Mouse (Mus musculus) midbrain, embryonic 13.5 days (tissue): ENCODE data around the gene St6galnac5. TPM values are rescaled to one million over a fixed set of nuclear protein-coding genes. Genes with fewer than 3 reads are reported as not detected.

Experiments used
- ATAC-seq: fragments of 200-750 bp; cut with Nextera tagmentation; 2 replicates; pipeline ENCODE4 v1.8.0; 2017; ENCODE audit warnings: mild to moderate bottlenecking, moderate TSS enrichment, moderate library complexity
- H3K27ac ChIP-seq: fragments of 300-500 bp; sonication (generic); 2 replicates; pipeline ENCODE4 v1.5.1; 2015; ENCODE audit warnings: inconsistent platforms, mild to moderate bottlenecking, moderate library complexity
- H3K27me3 ChIP-seq: fragments of 300-500 bp; sonication (generic); 2 replicates; pipeline ENCODE4 v1.6.1; 2015; ENCODE audit warnings: mild to moderate bottlenecking, inconsistent platforms
- H3K36me3 ChIP-seq: fragments of 300-500 bp; sonication (generic); 2 replicates; pipeline ENCODE4 v1.6.1; 2015; ENCODE audit warnings: mild to moderate bottlenecking, inconsistent platforms
- H3K4me1 ChIP-seq: fragments of 300-500 bp; sonication (generic); replicated peaks from 2 replicates; pipeline ENCODE4 v1.6.1; 2015; ENCODE audit warnings: inconsistent platforms
- H3K4me2 ChIP-seq: fragments of 300-500 bp; sonication (generic); replicated peaks from 2 replicates; pipeline ENCODE4 v1.6.1; 2015; ENCODE audit warnings: moderate library complexity, mild to moderate bottlenecking, inconsistent platforms
- H3K4me3 ChIP-seq: fragments of 300-500 bp; sonication (generic); replicated peaks from 2 replicates; pipeline ENCODE4 v1.5.1; 2015; ENCODE audit warnings: mild to moderate bottlenecking, inconsistent platforms
- H3K9ac ChIP-seq: fragments of 300-500 bp; sonication (generic); replicated peaks from 2 replicates; pipeline ENCODE4 v1.6.1; 2015; ENCODE audit warnings: mild to moderate bottlenecking, inconsistent platforms
- H3K9me3 ChIP-seq: fragments of 300-500 bp; sonication (generic); 2 replicates; pipeline ENCODE4 v1.6.1; 2016; ENCODE audit warnings: mild to moderate bottlenecking, inconsistent platforms
- WGBS: fragments of 180-500 bp; shearing (Covaris S2); methylation state at CpG from one replicate; pipeline ENCODE4 v1.1.7; 2015; 5-methylcytosine and 5-hydroxymethylcytosine counted together
- polyA plus RNA-seq: library from polyadenylated mRNA; unstranded; fragments of >200 nt; fragmentation: Nextera tagmentation; extraction: Ambion mirVana; gene quantifications from 2 replicates; pipeline ENCODE4 v1.2.1, GENCODE M21; 2015

Gene St6galnac5
- polyA plus RNA-seq, 1 experiment from 2014 or later, result 17.8 TPM

- no peak overlapping the region for H3K27ac ChIP-seq
- no peaks in the 10 kb centered on the region for H3K36me3 ChIP-seq
- 86% methylated on average over 6 of the region's 6 CpGs for WGBS
- no peak overlapping the region for H3K9ac ChIP-seq
- no peak overlapping the region for H3K4me2 ChIP-seq
- no peaks in the 10 kb centered on the region for H3K9me3 ChIP-seq
- no peak for ATAC-seq
- H3K4me1 ChIP-seq, result peaks cover 42% of the 10 kb centered on the region
- H3K27me3 ChIP-seq, result no peaks in the 10 kb centered on the region
- H3K4me3 ChIP-seq, result no peak overlapping the region
These were observed 106.2 kb downstream of the St6galnac5 start for GRCm38 (mm10) chr3:152875723-152876290.

- ATAC-seq, result peak; percentile 31; the same call in 1 of the 2 replicates
- H3K9ac ChIP-seq, result no peak overlapping the region
- H3K4me1 ChIP-seq, result peaks cover 31% of the 10 kb centered on the region
These were observed 107.4 kb downstream of the St6galnac5 start for GRCm38 (mm10) chr3:152874431-152875355.

DNA sequence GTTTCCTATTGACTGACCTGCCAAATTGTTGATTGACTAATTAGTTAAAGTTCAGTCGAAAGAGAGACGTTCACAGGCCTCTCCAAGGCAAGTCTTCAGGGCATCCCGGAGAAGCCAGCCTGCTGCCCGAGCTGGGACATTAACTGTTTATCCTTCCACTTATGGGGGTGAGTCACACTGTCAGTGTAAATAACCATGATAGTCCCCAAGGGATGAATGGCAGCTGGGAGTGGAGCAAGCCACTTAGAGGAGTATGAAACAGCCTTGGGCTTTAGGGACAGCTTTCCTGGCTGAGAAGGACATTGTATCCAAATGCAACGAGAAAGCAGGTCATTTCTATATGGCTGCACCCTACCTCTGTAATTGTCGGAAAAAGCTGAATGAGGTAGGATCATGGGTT, 109.5 kb downstream of the St6galnac5 start:
- Histone ChIP-seq H3K27ac (peak overlapping the region; percentile 81), H3K9me3 (no peaks in the 10 kb centered on the region), H3K36me3 (no peaks in the 10 kb centered on the region), H3K4me3 (no peak overlapping the region), H3K9ac (no peak overlapping the region), H3K4me2 (peak overlapping the region; percentile 17), H3K27me3 (no peaks in the 10 kb centered on the region), H3K4me1 (peaks cover 31% of the 10 kb centered on the region)
- peak; percentile 41 for ATAC-seq
- WGBS, result 49% methylated on average over 6 of the region's 6 CpGs

More at GRCm38 (mm10) chr3:152874431-152875355, 107.4 kb downstream of the St6galnac5 start:
- H3K27me3 ChIP-seq, result no peaks in the 10 kb centered on the region
- no peak overlapping the region for H3K4me2 ChIP-seq
- H3K36me3 ChIP-seq, result no peaks in the 10 kb centered on the region
- no peak overlapping the region for H3K4me3 ChIP-seq
- no peaks in the 10 kb centered on the region for H3K9me3 ChIP-seq
- no peak overlapping the region for H3K27ac ChIP-seq
- WGBS, result 69% methylated on average over 17 of the region's 17 CpGs

DNA sequence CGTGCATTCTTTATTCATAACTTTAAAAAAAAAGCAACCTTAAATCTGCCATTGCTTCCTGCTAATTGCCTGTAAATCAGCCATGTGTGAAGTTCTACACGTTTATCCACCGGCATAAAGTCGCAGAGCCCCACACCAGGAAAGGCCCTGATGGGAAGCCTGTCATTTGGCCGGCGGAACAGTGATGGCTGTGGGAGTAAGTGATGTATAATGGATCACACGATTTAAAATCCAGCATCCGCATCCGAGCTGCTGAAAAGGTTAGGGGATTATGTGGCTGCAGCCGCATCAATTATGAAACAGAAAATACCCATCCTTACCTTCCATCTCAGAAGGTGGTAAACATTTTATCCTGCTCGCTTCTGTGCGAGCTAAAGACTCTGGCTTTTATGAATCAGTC, 110.0 kb downstream of the St6galnac5 start:
- peak overlapping the region; percentile 81 for H3K27ac ChIP-seq
- ATAC-seq, result peak; percentile 74
- WGBS, result 39% methylated on average over 12 of the region's 12 CpGs
- no peak overlapping the region for H3K9ac ChIP-seq
- no peaks in the 10 kb centered on the region for H3K27me3 ChIP-seq
- H3K4me1 ChIP-seq, result peaks cover 31% of the 10 kb centered on the region
- peak overlapping the region; percentile 17 for H3K4me2 ChIP-seq
- H3K4me3 ChIP-seq, result no peak overlapping the region
- no peaks in the 10 kb centered on the region for H3K36me3 ChIP-seq
- H3K9me3 ChIP-seq, result no peaks in the 10 kb centered on the region

GRCm38 (mm10) chr3:152867654-152868525, 114.2 kb downstream of the St6galnac5 start:
- ATAC-seq, result no peak
- no peak overlapping the region for H3K4me2 ChIP-seq
- peaks cover 14% of the 10 kb centered on the region for H3K4me1 ChIP-seq
- H3K36me3 ChIP-seq, result no peaks in the 10 kb centered on the region
- 73% methylated on average over 12 of the region's 12 CpGs for whole genome bisulfite sequencing
- peaks cover 3% of the 10 kb centered on the region; the same call in 1 of the 2 replicates for H3K9me3 ChIP-seq
- no peak overlapping the region for H3K27ac ChIP-seq
- H3K4me3 ChIP-seq, result no peak overlapping the region
- no peak overlapping the region for H3K9ac ChIP-seq
- no peaks in the 10 kb centered on the region for H3K27me3 ChIP-seq

GRCm38 (mm10) chr3:152866035-152866965, 115.7 kb downstream of the St6galnac5 start:
- Histone ChIP-seq H3K27ac (no peak overlapping the region), H3K9me3 (peaks cover 3% of the 10 kb centered on the region; the same call in 1 of the 2 replicates), H3K9ac (no peak overlapping the region), H3K4me3 (no peak overlapping the region), H3K36me3 (no peaks in the 10 kb centered on the region), H3K4me2 (no peak overlapping the region), H3K4me1 (no peaks in the 10 kb centered on the region), H3K27me3 (no peaks in the 10 kb centered on the region)
- 84% methylated on average over 22 of the region's 22 CpGs for WGBS
- ATAC-seq, result no peak

DNA sequence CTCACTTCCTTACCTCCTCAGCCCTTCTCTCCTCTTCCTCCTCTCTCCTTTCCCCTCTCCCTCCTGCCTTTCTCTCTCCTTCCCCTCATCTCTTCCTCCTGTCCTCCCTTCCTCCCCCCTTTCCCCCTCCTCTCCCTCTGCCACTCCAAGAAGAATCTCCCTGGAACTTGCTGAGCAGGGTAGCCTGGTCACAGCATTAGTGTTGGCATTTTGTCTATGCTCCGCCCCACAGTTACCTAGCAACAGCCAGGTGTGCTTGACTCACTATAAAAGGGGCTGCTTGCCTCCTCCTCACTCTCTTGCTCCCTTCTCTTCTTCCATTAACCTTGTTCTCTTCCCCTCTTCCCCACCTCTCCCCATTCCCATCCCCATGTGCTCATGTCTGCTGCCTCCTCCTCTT, 120.1 kb downstream of the St6galnac5 start:
- 63% methylated on average over 1 of the region's 1 CpGs for WGBS

GRCm38 (mm10) chr3:152861450-152861849, 120.6 kb downstream of the St6galnac5 start:
- Histone ChIP-seq H3K27me3 (no peaks in the 10 kb centered on the region), H3K9ac (no peak overlapping the region), H3K4me1 (peaks cover 2% of the 10 kb centered on the region), H3K9me3 (peaks cover 3% of the 10 kb centered on the region; the same call in 1 of the 2 replicates), H3K27ac (no peak overlapping the region), H3K4me3 (no peak overlapping the region), H3K4me2 (no peak overlapping the region), H3K36me3 (no peaks in the 10 kb centered on the region)
- 0 out of 2 replicates have a peak, but pooled peaks have one; percentile 44 for ATAC-seq
- WGBS, result 90% methylated on average over 4 of the region's 4 CpGs

More for the DNA sequence above, 120.1 kb downstream of the St6galnac5 start:
- H3K4me2 ChIP-seq, result no peak overlapping the region
- H3K9me3 ChIP-seq, result peaks cover 3% of the 10 kb centered on the region; the same call in 1 of the 2 replicates
- no peaks in the 10 kb centered on the region for H3K27me3 ChIP-seq
- no peaks in the 10 kb centered on the region for H3K4me1 ChIP-seq
- ATAC-seq, result no peak
- no peak overlapping the region for H3K4me3 ChIP-seq
- no peak overlapping the region for H3K27ac ChIP-seq
- no peaks in the 10 kb centered on the region for H3K36me3 ChIP-seq
- no peak overlapping the region for H3K9ac ChIP-seq

DNA sequence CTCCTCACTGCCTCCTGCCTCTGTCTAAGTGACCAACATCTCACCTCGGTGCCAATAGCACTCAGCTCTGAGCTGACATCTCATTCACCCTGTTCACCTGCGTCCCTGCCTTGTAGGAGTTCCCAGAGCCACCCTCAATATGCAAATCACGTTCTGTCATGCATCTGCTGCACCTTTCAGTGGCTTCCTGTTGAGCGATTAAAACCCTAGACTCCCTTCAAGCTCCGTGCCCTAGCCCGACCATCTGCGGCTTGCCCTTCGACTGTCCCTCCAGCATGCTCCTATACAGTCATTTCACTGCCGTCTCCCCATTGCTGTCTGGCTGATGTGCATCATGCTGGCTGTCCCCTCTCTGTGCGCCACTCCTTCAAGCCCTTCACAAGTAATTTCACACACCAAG, 126.0 kb downstream of the St6galnac5 start:
- Histone ChIP-seq H3K27ac (peak overlapping the region; percentile 51; the same call in 1 of the 2 replicates), H3K4me3 (no peak overlapping the region), H3K4me1 (peaks cover 22% of the 10 kb centered on the region), H3K9me3 (no peaks in the 10 kb centered on the region), H3K9ac (no peak overlapping the region), H3K4me2 (no peak overlapping the region), H3K27me3 (no peaks in the 10 kb centered on the region), H3K36me3 (no peaks in the 10 kb centered on the region)
- 55% methylated on average over 10 of the region's 10 CpGs for WGBS
- peak; percentile 57 for ATAC-seq

DNA sequence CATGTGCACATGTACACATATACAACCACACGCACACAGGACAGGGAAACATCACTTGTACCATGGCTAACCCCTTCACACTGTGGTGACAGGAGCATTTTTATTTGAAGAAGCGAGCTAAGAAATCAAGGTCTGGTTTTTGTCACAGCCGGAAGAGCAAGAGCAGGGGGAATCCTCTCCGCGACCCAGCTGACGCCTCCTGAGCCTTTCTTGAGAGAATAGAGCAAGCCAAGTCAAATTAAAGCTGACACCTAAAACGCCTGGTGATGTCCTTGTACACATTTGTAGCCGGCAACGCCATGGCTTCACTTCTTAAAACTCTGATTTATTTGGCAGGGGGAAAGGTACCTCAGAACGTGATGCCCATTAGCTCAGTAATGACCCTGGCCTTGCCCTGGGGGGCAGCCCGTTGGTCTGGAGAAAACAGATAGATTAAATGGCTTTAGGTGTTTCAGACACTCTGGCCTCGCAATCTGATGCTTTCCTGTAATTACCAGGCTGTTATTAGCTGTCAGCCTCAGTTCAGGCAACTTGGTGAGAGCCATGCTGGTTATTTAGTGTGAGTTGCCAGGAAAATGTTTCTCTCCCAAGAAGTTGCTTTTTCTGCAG, 126.9 kb downstream of the St6galnac5 start:
- Histone ChIP-seq H3K9ac (no peak overlapping the region), H3K36me3 (no peaks in the 10 kb centered on the region), H3K4me2 (no peak overlapping the region), H3K4me1 (peaks cover 22% of the 10 kb centered on the region), H3K27ac (peak overlapping the region; percentile 9; the same call in 1 of the 2 replicates), H3K4me3 (no peak overlapping the region), H3K9me3 (no peaks in the 10 kb centered on the region), H3K27me3 (no peaks in the 10 kb centered on the region)
- ATAC-seq, result no peak
- 49% methylated on average over 12 of the region's 12 CpGs for WGBS
